Mouse (Mus musculus) olfactory bulb, adult 2 months (tissue): ENCODE measurements around the gene Gm49721. TPM values are rescaled to one million over a fixed set of nuclear protein-coding genes. Genes with fewer than 3 reads are reported as not detected.
"Not testable (repeated sequence)": the region's sequence is repeated elsewhere in the genome, so short reads cannot be mapped to it uniquely, and the experiment has no call there.

ENCODE experiments used
- H3K27ac ChIP-seq: fragments of 200-500 bp; 2 replicates; pipeline ENCODE4 v1.5.1; 2012; ENCODE audit warnings: low read depth, low read length; ENCODE audit not compliant: insufficient read depth
- H3K4me1 ChIP-seq: fragments of 200-500 bp; 2 replicates; pipeline ENCODE4 v1.6.1; 2012; ENCODE audit warnings: low read length; ENCODE audit not compliant: control insufficient read depth, insufficient read depth
- H3K4me3 ChIP-seq: fragments of 200-500 bp; 2 replicates; pipeline ENCODE4 v1.5.1; 2012; ENCODE audit warnings: mild to moderate bottlenecking, low read depth, low read length, moderate library complexity; ENCODE audit not compliant: insufficient read depth
- WGBS: fragments of 180-500 bp; shearing (Covaris S2); methylation state at CpG from one replicate; pipeline ENCODE4 v1.1.7; 2018; 5-methylcytosine and 5-hydroxymethylcytosine counted together
- polyA plus RNA-seq: library from polyadenylated mRNA; stranded (reverse); fragments of >200 nt; gene quantifications from 2 replicates; pipeline ENCODE4 v1.2.4, GENCODE M21; 2012; ENCODE audit warnings: low replicate concordance; ENCODE audit not compliant: missing spikeins, insufficient read depth, insufficient read length

Gm49721 gene
- polyA plus RNA-seq, 1 experiment = not detected

DNA sequence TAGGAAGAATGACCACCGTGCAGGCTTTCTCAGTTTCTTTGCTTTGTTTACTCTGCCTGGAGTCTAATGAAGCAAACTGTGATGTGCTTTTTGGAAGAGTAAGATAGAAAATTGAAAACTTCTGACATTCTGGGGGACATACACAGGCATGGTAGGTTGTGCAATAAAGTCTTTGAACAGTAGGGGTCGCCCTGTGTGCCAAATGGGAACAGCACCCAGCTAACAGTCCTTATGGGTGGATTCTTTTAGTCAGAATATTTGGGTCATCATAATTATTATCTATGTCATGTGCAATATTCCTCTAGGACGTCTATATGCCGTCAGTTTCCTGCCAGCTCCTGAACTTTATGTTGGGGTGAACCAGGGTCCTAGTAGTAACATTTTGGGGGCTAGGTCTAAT is 100.9 kb downstream of the Gm49721 start:
- 0% methylated on average over 1 of the region's 4 CpGs for WGBS
- H3K27ac ChIP-seq, H3K4me3 ChIP-seq, H3K4me1 ChIP-seq: not testable (repeated sequence)

DNA sequence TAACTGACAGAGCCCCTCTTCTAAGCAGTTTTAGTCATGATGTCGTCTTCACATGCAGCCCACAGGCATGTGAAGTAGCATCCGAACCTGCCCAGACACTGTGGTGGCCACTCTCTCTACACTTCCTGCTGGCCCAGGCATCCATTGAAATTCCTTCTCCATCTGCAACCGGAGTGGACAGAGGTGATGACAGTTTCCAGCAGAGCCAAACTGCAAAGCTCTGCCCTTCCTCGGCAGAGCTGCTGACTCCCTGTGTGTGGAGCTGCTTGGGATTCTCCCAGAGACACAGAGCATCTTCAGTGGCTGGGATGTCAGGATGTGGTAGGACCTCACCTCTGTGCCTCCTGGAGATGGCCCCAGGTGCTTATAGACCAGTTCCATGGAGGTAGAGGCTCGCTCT is 105.8 kb downstream of the Gm49721 start:
- H3K4me1 ChIP-seq, H3K4me3 ChIP-seq, H3K27ac ChIP-seq: not testable (repeated sequence)
- WGBS = no CpG with 5 or more reads among the region's 5 CpGs

DNA sequence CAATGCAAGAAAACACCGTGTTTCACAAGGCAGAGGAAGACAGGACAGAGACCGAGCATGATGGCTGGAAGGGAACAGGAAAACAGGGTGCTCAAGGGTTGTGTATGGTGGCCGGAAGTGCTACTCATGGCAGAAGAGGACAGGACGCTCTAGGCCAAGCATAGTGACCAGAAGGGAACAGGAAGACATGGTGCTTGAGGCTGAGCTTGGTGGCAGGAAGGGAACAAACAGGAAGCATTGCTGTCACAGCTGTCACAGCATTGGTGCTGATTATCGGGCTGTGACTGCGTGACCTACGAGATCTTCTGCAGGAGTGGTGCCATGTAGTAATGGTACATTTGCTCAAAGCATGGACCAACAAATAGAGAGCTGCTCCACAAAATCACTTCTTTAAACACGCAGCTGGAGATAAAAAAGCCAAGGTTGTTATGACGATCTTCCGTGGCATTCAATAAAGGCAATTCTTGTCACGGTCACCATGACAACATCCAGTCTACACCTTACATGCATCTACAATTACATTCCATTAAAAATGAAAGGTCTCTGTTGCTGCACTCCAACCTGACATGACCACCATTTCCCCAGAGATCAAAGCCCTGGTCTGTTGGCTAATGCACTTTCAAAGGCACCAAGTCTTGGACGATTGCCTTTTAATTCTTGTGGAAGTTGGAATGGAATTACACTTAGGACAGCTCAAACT is 106.9 kb downstream of the Gm49721 start:
- WGBS = no CpG with 5 or more reads among the region's 12 CpGs
- H3K4me1 ChIP-seq, H3K27ac ChIP-seq, H3K4me3 ChIP-seq: not testable (repeated sequence)

DNA sequence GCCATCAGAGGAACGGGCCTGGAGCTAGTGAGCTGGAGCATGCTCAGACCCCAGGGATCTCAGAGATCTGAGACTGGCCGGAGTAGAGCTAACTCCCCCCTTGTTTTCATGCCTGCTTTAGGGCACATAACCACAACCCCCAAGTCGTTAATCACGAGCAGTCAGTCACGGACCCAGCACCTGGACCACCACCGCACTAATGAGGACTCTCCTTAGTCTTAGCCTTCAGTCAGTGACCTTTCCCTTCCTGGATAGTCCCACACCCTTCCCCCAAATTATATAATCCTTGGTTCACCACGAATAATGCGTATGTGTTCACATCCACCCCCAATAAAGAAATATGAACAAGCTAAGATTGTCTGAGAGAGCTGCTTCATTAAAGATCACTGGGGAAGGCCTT is 108.1 kb downstream of the Gm49721 start:
- H3K27ac ChIP-seq, H3K4me1 ChIP-seq, H3K4me3 ChIP-seq: not testable (repeated sequence)
- WGBS = 89% methylated on average over 6 of the region's 8 CpGs

Other genes starting within 250 kb of the Gm49721 start
- gene Ezr, start 196.1 kb upstream of the Gm49721 start, polyA plus RNA-seq = 664 TPM in 1 of 2 replicates, not detected in the other
- not detected in 2 replicates for gene Rsph3b, start 30.2 kb upstream of the Gm49721 start, polyA plus RNA-seq
- not detected in 2 replicates for gene Tagap1, start 17.7 kb upstream of the Gm49721 start, polyA plus RNA-seq
- gene Rnaset2b, start 8.3 kb upstream of the Gm49721 start, polyA plus RNA-seq = not detected in 2 replicates
- gene Gm1604a, start 46.7 kb downstream of the Gm49721 start, polyA plus RNA-seq = not detected in 2 replicates
- gene Rps6ka2, start 191.2 kb downstream of the Gm49721 start, polyA plus RNA-seq = not detected in 2 replicates